In the genomic region with DNA sequence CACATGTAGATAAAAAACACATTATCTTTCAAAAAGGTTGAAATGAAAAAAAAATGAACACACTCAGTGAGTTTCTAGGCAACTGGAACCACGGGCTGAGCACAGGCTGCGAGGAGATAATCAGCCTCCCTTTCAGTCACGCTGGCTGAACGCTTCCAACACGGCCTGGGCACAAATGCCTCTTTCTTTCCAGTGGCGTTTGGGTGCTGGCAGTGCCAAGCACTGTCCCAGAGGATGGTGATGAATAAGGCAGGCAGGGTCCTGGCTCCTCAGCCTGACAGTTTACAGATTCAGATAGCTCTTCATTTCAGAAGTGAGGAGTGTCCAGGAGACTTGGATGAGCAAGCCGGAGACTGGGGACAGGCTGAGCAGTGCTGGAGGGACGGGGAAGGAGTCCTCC, we compare ENCODE assay signal across 13 mouse cellular contexts.
DNase-seq lines count a peak whose midpoint lies in the region; ATAC-seq and TF ChIP-seq lines count a peak whose summit lies in the region.
"Had no signal": no experiment of that assay in that cellular context is flagged by ENCODE, and none has a peak within 500 bp of the region (broad histone marks: within the 10 kb centered on the region; RNA-seq: fewer than 3 reads in every experiment).

No protein-coding gene starts in this region.

- no peak overlapping the region for H3K4me3 ChIP-seq in hindbrain, postnatal 0 days (ENCODE audit: low read length)
- H3K4me3 ChIP-seq in hindbrain, embryonic 12.5 days: no peak overlapping the region
- H3K4me3 ChIP-seq in layer of hippocampus, adult 2 months: peak overlapping the region; percentile 17; the same call in 1 of the 2 replicates
- H3K4me3 ChIP-seq: embryonic facial prominence, embryonic 15.5 days; heart, embryonic 12.5 days; neural tube, embryonic 12.5 days had no signal

- no peaks in the 10 kb centered on the region for H3K27me3 ChIP-seq in hindbrain, postnatal 0 days (ENCODE audit: insufficient read depth, low read length)
- H3K27me3 ChIP-seq in hindbrain, embryonic 12.5 days: no peaks in the 10 kb centered on the region
- H3K27me3 ChIP-seq: embryonic facial prominence, embryonic 15.5 days; heart, embryonic 12.5 days; neural tube, embryonic 12.5 days had no signal

- 22% methylated on average over 8 of the region's 8 CpGs for WGBS in hindbrain, postnatal 0 days
- WGBS in hindbrain, embryonic 12.5 days: 71% methylated on average over 8 of the region's 8 CpGs

- no peak overlapping the region for H3K4me2 ChIP-seq in hindbrain, postnatal 0 days (ENCODE audit: low read depth, low read length)
- no peak overlapping the region for H3K4me2 ChIP-seq in hindbrain, embryonic 12.5 days (replicated peaks)
- H3K4me2 ChIP-seq: embryonic facial prominence, embryonic 15.5 days; heart, embryonic 12.5 days; neural tube, embryonic 12.5 days had no signal

- peaks cover 7% of the 10 kb centered on the region; the same call in 1 of the 2 replicates for H3K4me1 ChIP-seq in hindbrain, postnatal 0 days (ENCODE audit: insufficient read depth, low read length)
- H3K4me1 ChIP-seq in hindbrain, embryonic 12.5 days: no peaks in the 10 kb centered on the region
- H3K4me1 ChIP-seq: embryonic facial prominence, embryonic 15.5 days; heart, embryonic 12.5 days; neural tube, embryonic 12.5 days had no signal

- intact Hi-C loops in left cerebral cortex, postnatal 25 days (cut with DNase I): loop anchor here (5.0 to 10.0 kb wide), 2 partner anchors 97 to 171 kb away; a partner anchor contains a TSS

- no peak for TF ChIP-seq CTCF in hindbrain, postnatal 0 days (IDR thresholded peaks at IDR 0.05; ENCODE audit: low read depth)
- no peak for TF ChIP-seq CTCF in layer of hippocampus, adult 2 months (conservative IDR thresholded peaks at IDR 0.05)

- peak; percentile 58 for DNase-seq in hindbrain, postnatal 0 days (ENCODE audit: low spot score)
- DNase-seq in layer of hippocampus, adult 2 months (ENCODE audit: low spot score in 2 of 2): peak; percentile 58 to 77
- DNase-seq in left cerebral cortex, postnatal 25 days (ENCODE audit: low spot score in 2 of 2): peak; percentile 64 to 72
- DNase-seq in right cerebral cortex, postnatal 36 days (ENCODE audit: low spot score in 2 of 2): peak; percentile 48 to 58
- DNase-seq in T-cell, adult 2 months (ENCODE audit: low spot score): no peak
- no peak for DNase-seq in thymus, postnatal 0 days (ENCODE audit: low spot score)
- DNase-seq in thymus, postnatal 25 days: no peak
- DNase-seq: lung, postnatal 14 days had no signal

- H3K36me3 ChIP-seq in hindbrain, postnatal 0 days (ENCODE audit: insufficient read depth, low read length): no peaks in the 10 kb centered on the region
- H3K36me3 ChIP-seq in hindbrain, embryonic 12.5 days: no peaks in the 10 kb centered on the region
- H3K36me3 ChIP-seq: embryonic facial prominence, embryonic 15.5 days; heart, embryonic 12.5 days; neural tube, embryonic 12.5 days had no signal

- H3K27ac ChIP-seq in hindbrain, postnatal 0 days: no peak overlapping the region; the same call in 1 of the 2 replicates
- no peak overlapping the region for H3K27ac ChIP-seq in hindbrain, embryonic 12.5 days
- H3K27ac ChIP-seq in layer of hippocampus, adult 2 months: peak overlapping the region; percentile 96
- H3K27ac ChIP-seq: embryonic facial prominence, embryonic 15.5 days; neural tube, embryonic 12.5 days had no signal

- H3K9ac ChIP-seq in hindbrain, postnatal 0 days (replicated peaks; ENCODE audit: low read length): no peak overlapping the region
- no peak overlapping the region for H3K9ac ChIP-seq in hindbrain, embryonic 12.5 days
- H3K9ac ChIP-seq: embryonic facial prominence, embryonic 15.5 days; heart, embryonic 12.5 days; neural tube, embryonic 12.5 days had no signal

- peak; percentile 64; the same call in 1 of the 2 replicates for ATAC-seq in hindbrain, postnatal 0 days
- no peak for ATAC-seq in hindbrain, embryonic 12.5 days (ENCODE audit: low FRiP score)
- ATAC-seq: intestine, embryonic 16.5 days had no signal

- no peaks in the 10 kb centered on the region for H3K9me3 ChIP-seq in hindbrain, postnatal 0 days (ENCODE audit: low read length)
- H3K9me3 ChIP-seq in hindbrain, embryonic 12.5 days (replicated peaks): no peaks in the 10 kb centered on the region
- H3K9me3 ChIP-seq: embryonic facial prominence, embryonic 15.5 days; neural tube, embryonic 12.5 days had no signal

Comparison
In these comparisons a context has a peak if more than half of its experiments do, and no peak if none do; other contexts are left out.
1. DNase-seq: peak in hindbrain, postnatal 0 days (single experiment), layer of hippocampus, adult 2 months (2 of 2), left cerebral cortex, postnatal 25 days (2 of 2) and right cerebral cortex, postnatal 36 days (2 of 2); none in T-cell, adult 2 months (single experiment), thymus, postnatal 0 days (single experiment) and thymus, postnatal 25 days (single experiment).